8 mouse cellular contexts compared by ENCODE assay signal in genomic region chr16:38619054-38619453, GRCm38 (mm10).
DNase-seq lines count a peak whose midpoint lies in the region.

No protein-coding gene starts in this region.

- H3K27me3 ChIP-seq in splenic B cell, adult 2 months (ENCODE audit: control insufficient read depth, insufficient read depth, low read length, poor library complexity, severe bottlenecking): no peaks in the 10 kb centered on the region

- intact Hi-C loops in left cerebral cortex, postnatal 4 days (cut with DNase I): loop anchor here (10.0 kb wide), 2 partner anchors 106 to 196 kb away; no protein-coding TSS in a partner anchor

- H3K36me3 ChIP-seq in splenic B cell, adult 2 months (ENCODE audit: control insufficient read depth, insufficient read depth, low read length, poor library complexity, severe bottlenecking): no peaks in the 10 kb centered on the region

- DNase-seq in 416B (ENCODE audit: low read depth) (peak; percentile 65), WW6 (ENCODE audit: low read depth, low spot score) (peak; percentile 62)
- peak; percentile 90 to 92 for DNase-seq in cerebellum, postnatal 14 days
- peak; percentile 80 for DNase-seq in gastrocnemius, adult 18-20 months (ENCODE audit: low spot score)
- DNase-seq in kidney, adult 18-20 months: peak; percentile 70
- DNase-seq in left cerebral cortex, postnatal 4 days: peak; percentile 83
- peak; percentile 20 to 30 for DNase-seq in monocyte, adult 2 months (ENCODE audit: low read depth in 1 of 2, low spot score in 2 of 2)
- peak; percentile 81 for DNase-seq in splenic B cell, adult 2 months (ENCODE audit: low read depth, low spot score)

Comparison
In these comparisons a context has a peak if more than half of its experiments do, and no peak if none do; other contexts are left out.
1. Peak in every context shown above with its lines: DNase-seq.
2. DNase-seq: peak in every context shown above with its lines; median percentile 91 in cerebellum, postnatal 14 days; 83 in left cerebral cortex, postnatal 4 days; 81 in splenic B cell, adult 2 months; 80 in gastrocnemius, adult 18-20 months; 70 in kidney, adult 18-20 months; 65 in 416B; 62 in WW6; 25 in monocyte, adult 2 months.